Mouse (Mus musculus) cortical plate, adult 2 months (tissue): ENCODE results near the gene Tlx3. TPM values are rescaled to one million over a fixed set of nuclear protein-coding genes. Genes with fewer than 3 reads are reported as not detected.

Source experiments
- H3K27ac ChIP-seq: fragments of 200-500 bp; 2 replicates; pipeline ENCODE4 v1.5.1; 2012; ENCODE audit warnings: low read length, control low read depth, inconsistent platforms; ENCODE audit not compliant: insufficient read depth
- H3K4me1 ChIP-seq: fragments of 200-500 bp; 2 replicates; pipeline ENCODE4 v1.6.1; 2011; ENCODE audit warnings: low read length; ENCODE audit not compliant: control insufficient read depth, insufficient read depth
- H3K4me3 ChIP-seq: fragments of 200-500 bp; 2 replicates; pipeline ENCODE4 v1.5.1; 2011; ENCODE audit warnings: mild to moderate bottlenecking, low read length, control low read depth; ENCODE audit not compliant: insufficient read depth
- CTCF ChIP-seq: fragments of 200-500 bp; IDR thresholded peaks from 2 replicates; pipeline ENCODE4 v1.5.1; 2011; ENCODE audit warnings: mild to moderate bottlenecking, control low read depth, low read length; ENCODE audit not compliant: insufficient read depth; ENCODE audit errors: extremely low read depth
- POLR2A ChIP-seq: fragments of 200-500 bp; IDR thresholded peaks from 2 replicates; pipeline ENCODE4 v1.6.1; 2011; ENCODE audit warnings: mild to moderate bottlenecking, low read length, control low read depth; ENCODE audit not compliant: insufficient read depth; ENCODE audit errors: extremely low read depth
- polyA plus RNA-seq: library from polyadenylated mRNA; depleted of rRNA; stranded (reverse); fragments of >200 nt; gene quantifications from 2 replicates; pipeline ENCODE4 v1.2.3, GENCODE M21; 2012

Gene Tlx3
- polyA plus RNA-seq, 1 experiment = not detected

DNA sequence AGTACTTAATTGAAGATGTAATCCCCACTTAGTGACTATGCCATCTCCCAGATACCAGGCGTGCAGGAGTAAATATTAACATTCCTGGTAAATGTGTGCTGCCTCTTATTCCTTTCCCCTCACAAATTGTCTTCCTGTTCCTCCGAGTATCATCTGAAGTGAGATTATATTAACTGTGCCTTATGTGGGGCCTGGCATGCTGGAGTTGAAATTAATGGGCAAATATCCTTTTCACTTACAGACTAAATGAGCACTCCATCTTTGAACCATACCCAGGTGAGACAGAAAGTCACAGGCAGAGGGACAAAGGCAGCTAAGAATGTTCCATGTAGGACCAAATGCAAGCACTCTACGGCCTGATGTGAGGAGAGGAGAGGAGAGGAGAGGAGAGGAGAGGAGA is 27.6 kb downstream of the Tlx3 start:
- no peak overlapping the region for H3K27ac ChIP-seq
- TF ChIP-seq CTCF (no peak), POLR2A (no peak)
- no peak overlapping the region for H3K4me3 ChIP-seq
- H3K4me1 ChIP-seq = no peaks in the 10 kb centered on the region

DNA sequence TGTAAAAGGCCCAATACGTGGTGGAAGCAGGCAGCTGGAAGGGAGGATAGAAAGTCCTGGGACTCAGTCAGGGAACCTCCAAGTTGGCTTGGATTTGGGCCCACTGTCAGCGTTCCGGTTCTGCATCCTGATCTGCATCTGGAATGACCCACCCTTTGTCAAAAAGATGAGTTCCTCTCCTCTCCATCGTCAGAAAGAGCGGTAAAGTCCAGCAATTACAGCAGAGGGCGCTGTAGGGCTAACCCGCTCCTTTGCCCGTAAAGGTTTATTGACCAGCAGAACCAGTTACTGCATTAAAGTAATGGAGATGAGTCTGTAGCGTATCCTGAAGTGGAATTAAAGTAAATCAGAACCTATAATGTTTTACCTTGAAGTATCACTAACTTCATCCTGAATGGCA is 32.9 kb downstream of the Tlx3 start:
- Histone ChIP-seq H3K4me3 (no peak overlapping the region), H3K4me1 (no peaks in the 10 kb centered on the region), H3K27ac (no peak overlapping the region)
- peak; percentile 61 for TF ChIP-seq CTCF
- TF ChIP-seq POLR2A = no peak

DNA sequence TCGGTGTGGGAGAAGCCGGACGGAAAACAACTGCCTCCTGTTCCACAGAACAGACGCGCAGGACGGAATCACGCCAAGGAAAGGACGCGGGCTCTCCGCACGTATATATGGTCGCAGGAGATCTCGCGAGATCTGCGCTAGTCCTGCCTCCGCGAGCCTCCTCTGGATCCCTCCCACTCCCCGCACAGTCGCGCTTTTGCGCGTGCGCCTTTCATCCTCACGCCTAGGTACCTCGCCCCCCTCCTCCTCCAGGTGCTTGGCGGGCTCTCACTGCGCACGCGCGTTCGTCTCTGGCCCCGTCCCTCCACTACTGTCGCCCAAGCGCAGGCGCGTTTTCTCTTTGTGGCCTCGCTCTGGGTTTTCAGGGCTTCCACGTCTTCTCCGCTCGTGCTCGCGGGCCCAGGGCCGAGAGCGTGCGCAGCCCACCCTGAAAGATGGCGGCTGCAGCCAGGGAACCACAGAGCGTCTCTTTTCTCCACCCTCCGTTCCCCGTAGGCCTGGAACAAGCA is 40.3 kb downstream of the Tlx3 start, which contains the start of gene Npm1:
Gene Npm1, minus strand, starts transcription at position 209 of the 509 bp plus-strand sequence.
- TF ChIP-seq POLR2A = peak; percentile 99
- no peak for TF ChIP-seq CTCF
- Histone ChIP-seq H3K27ac (peak within 1 kb of the TSS; percentile 55), H3K4me3 (peak within 1 kb of the TSS; percentile 68), H3K4me1 (peaks cover 2% of the 10 kb centered on the region; the same call in 1 of the 2 replicates)

DNA sequence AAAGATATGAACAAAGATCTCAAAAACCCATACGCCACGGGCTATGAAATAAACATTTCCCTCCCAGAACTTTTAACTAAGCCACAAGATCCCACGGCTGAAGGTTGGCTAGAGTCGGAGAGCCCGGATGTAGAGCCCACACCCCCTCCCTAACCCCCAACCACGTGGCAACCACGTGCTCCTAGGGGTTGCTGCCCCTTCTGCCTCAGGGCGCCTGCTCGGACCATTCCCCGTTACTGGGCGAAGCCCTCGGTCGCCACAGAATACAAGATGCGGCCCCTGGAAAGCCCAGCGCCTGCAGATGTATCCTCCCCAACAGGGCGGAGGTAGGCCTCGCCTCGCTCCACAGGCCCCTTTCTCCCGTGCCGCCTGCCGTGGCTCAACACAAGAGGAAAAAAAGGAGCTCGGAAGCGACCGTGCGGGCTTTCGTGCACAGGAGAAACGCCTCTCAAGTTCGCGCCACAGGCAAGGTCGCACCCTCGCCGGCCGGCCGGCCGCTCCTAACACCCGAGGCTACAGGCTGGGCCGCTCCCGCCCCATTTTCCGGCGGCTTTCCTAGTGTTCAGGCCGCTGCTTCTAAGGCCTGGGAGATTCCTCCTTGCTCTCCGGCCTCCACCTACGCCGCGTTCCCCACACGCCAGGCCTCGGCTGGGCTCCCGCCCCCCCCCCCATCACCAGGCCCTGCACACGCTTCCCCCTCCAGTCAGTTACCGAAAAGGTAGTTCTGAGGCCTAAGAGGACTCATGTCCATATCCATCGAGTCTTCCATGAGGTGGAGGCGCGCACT is 41.0 kb downstream of the Tlx3 start:
- peaks cover 2% of the 10 kb centered on the region; the same call in 1 of the 2 replicates for H3K4me1 ChIP-seq
- H3K27ac ChIP-seq = no peak overlapping the region
- TF ChIP-seq POLR2A (no peak), CTCF (no peak)
- H3K4me3 ChIP-seq = peak overlapping the region; percentile 68

DNA sequence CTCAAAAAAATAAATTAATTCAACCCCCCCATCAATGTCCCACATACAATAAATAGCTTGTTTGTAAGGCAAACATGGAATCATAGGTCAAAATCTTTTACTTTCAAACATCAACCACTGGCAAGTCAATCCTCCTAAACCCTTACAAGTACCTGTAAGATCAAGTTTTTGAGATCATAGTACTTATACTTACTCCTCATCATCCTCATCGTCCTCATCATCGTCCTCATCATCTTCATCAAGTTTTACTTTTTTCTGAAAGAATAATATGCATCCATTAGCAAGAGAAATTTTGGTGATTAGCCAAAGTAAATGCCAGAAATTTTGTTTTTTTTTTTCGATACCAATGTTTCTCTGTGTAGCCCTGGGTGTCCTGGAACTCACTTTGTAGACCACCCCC is 43.6 kb downstream of the Tlx3 start:
- TF ChIP-seq CTCF (no peak), POLR2A (no peak)
- H3K27ac ChIP-seq = no peak overlapping the region
- H3K4me3 ChIP-seq = no peak overlapping the region
- H3K4me1 ChIP-seq = peaks cover 2% of the 10 kb centered on the region; the same call in 1 of the 2 replicates

DNA sequence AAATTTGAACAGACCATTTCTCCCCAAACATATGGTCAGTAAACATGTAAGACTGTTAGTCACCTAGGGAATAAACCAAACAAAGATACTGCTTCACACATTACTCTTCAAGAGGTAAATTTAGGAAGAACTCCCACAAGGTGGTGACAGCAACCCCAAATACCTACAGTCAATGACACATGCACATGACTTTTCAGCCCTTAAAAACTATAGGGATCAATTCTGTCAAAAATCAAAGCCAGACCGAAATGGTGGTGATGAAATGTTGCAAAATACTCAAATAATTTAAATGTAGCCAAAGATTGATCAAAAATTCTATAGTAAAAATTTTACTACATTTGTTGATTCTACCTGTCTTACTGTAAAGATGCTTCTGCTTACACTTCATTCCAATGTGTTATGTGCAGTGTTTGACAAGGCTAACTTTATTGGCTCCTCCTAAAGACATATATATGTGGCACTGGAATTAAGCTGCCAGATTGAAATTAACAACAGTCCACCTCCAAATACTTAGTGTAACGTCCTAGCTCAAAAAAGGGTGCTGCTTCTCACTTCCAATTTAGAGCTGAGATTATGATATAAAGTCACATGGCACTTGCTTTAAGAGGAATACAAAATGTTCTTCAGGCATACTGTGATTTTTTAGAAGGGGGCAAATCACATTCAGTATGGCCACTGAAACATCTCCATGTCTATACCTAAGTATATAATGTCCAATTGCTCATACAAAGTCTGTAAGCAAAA is 45.8 kb downstream of the Tlx3 start:
- TF ChIP-seq POLR2A = no peak
- no peak for TF ChIP-seq CTCF
- Histone ChIP-seq H3K27ac (no peak overlapping the region), H3K4me1 (peaks cover 2% of the 10 kb centered on the region; the same call in 1 of the 2 replicates), H3K4me3 (no peak overlapping the region)

DNA sequence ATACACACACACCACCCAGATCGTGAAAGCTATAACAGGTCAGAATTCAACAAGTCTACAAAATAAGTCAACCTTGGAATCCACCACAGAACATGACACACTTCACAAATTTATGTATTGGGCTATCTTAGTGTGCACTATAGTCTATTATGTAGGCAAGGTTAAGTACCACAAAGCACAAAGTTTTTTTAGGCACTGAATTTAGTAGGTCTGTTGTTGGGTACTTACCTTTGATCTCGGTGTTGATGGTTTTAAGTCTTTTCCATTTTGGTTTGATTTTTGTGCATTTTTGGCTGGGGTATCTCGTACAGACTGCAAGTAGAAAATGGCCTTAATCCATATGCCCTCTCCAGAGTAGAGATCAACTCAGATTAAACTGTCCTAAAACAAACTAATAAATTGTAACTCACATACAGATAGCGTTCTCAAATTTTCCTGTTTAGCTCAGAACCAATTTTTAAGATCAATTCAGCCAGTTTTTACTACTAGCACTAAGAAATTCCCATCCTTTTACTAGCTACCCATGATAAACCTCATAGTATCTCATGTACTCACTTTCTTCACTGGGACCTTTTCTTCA is 46.9 kb downstream of the Tlx3 start:
- H3K4me1 ChIP-seq = no peaks in the 10 kb centered on the region
- TF ChIP-seq POLR2A (no peak), CTCF (no peak)
- no peak overlapping the region for H3K27ac ChIP-seq
- H3K4me3 ChIP-seq = no peak overlapping the region

DNA sequence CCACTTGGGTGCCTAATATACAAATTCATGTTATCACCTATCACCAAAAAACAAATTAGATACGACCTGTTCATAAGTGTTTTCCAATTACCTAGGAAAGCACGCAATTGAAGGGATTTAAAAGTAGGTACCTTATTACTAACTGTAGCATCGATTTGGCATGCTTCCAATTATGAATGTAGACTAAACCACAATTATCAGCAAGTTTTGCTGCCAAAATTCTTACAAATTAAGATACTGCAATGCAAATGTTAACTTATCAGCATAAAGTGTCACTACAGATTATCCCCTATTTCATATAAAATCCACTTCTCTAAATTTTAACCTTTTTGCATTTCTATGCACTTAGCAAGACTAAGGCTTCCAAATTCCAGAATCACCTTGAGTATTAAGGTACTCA is 48.9 kb downstream of the Tlx3 start:
- Histone ChIP-seq H3K27ac (no peak overlapping the region), H3K4me3 (no peak overlapping the region), H3K4me1 (no peaks in the 10 kb centered on the region)
- TF ChIP-seq POLR2A (no peak), CTCF (no peak)

DNA sequence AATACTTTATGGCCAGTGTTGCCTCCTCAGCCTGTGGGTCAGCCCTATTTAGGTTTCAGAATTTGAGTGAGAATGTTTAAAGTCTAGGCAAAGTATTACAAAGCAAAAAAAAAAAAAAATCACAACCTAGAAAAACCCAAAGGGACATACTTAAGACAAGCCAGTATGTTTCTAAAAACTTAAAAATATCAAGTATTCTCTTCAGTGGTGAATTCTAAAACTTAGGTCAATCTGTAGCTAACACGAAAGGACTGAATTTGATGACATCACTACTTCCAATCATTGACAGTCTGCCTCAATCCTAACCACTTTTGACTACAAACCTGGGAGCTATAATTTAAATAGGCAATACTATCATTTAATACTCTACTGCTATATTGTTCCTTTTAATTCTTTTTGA is 50.4 kb downstream of the Tlx3 start:
- H3K27ac ChIP-seq = no peak overlapping the region
- no peak for TF ChIP-seq POLR2A
- TF ChIP-seq CTCF = no peak
- H3K4me3 ChIP-seq = no peak overlapping the region
- H3K4me1 ChIP-seq = no peaks in the 10 kb centered on the region

DNA sequence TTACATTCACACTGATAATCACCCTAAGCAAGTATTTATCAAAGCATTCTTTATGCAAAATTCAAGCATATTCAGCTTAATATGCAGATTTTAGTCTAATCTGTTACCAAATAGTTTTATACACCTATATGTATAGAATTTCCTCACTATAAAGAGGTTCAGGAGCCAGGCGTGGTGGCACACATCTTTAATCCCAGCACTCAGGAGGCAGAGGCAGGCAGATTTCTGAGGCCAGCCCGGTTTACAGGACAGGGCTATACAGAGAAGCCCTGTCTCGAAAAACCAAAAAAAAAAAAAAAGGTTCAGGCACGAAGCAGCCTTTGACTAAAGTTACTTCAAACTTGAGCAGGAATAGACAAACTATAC is 51.6 kb downstream of the Tlx3 start:
- H3K4me3 ChIP-seq = no peak overlapping the region
- no peaks in the 10 kb centered on the region for H3K4me1 ChIP-seq
- TF ChIP-seq POLR2A (no peak), CTCF (no peak)
- no peak overlapping the region for H3K27ac ChIP-seq
